Mouse (Mus musculus): Measurements from ENCODE around the gene Phf21b. TPM values are rescaled to one million over a fixed set of nuclear protein-coding genes. Genes with fewer than 3 reads are reported as not detected.
A peak's percentile ranks its signal among the peaks of the same experiment; 100 is the strongest.

Phf21b gene
- total RNA-seq (2012; rRNA removed) = 2.2 TPM in 2 replicates
- 1.3 and 3.0 TPM in 2 replicates for total RNA-seq (2014; rRNA removed)
- polyA plus RNA-seq (2012; ENCODE audit: insufficient read length, low read depth) = 5.3 TPM in 2 replicates

DNA sequence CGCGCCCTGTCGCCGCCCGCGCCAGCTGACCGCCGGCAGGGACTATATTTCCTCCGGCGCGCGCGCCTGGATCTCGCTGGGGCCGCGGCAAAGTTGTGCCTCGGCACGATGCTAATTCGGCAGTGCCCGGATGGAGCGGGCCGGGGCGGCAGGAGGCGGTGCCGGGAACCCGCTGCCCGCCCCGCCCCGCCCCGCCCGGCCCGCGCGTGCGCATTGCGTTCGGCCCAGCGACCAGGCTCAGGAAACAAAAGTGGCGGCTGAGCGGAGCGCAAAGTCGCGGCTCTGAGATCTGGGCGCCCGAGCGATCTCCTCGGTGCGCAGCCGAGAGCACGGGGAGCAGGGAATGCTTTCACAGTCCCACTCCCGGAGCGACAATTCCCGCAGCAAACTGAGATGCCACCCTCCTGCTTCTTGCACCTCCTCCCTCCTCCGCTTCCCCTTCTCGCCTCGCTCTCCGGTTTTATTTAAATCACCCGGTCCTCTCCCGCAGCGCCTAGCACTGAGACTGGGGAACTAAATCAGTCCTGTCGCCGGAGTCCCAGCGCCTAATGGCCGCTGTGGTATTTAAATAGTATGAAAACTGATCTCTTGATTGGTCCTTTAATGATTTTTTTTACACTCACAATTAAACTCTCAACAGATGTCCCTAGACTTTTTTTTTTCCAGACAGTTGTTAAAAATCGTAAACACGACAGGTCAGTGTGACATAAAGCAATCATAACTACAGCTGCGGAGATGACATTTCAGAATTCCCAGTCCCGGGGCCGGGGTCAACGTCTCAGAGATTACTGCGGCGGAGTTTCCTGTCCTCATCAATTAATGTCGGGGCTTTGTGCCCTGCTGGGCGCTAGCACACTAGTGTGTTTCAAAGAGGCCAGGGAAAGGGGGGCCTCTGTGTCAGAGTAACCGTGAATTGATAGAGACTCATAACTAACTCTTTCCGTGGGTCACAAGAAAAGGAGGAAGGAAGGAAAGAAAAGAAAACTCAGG is at the start of gene Phf21b:
Gene Phf21b, minus strand, starts transcription at position 44 of the 990 bp plus-strand sequence.
- H3K9me3 ChIP-seq (replicated peaks; ENCODE audit: low read length) = peaks cover 3% of the 10 kb centered on the region
- peak within 1 kb of the TSS; percentile 67 for H3K9ac ChIP-seq (ENCODE audit: insufficient read depth, low read depth)
- dilution Hi-C loops (cut with MboI; ENCODE audit: extremely low pct_ligation_motif_present, extremely low pct_unique_long_range_greater_than_20kb, low sequenced_read_pairs) (no loop called here), in situ Hi-C loops (cut with MboI; ENCODE audit: low pct_ligation_motif_present, low pct_unique_long_range_greater_than_20kb, low sequenced_read_pairs) (no loop called here)
- peak within 1 kb of the TSS; percentile 54; the same call in 1 of the 2 replicates for H3K27ac ChIP-seq (ENCODE audit: insufficient read depth, low read depth)
- peaks cover 4 to 24% of the 10 kb centered on the region in 2 experiments; a peak in 3 of 4 replicates for H3K4me1 ChIP-seq (ENCODE audit: control insufficient read depth in 1 of 2, insufficient read depth in 2 of 2)
- peak within 1 kb of the TSS; percentile 66 to 80 (median 70) for H3K4me3 ChIP-seq (replicated peaks in 1 of 3; ENCODE audit: low read depth in 2 of 3, low read length in 2 of 3, poor library complexity in 1 of 3)
- H3K79me2 ChIP-seq (replicated peaks; ENCODE audit: control insufficient read depth, extremely low read depth, insufficient read depth, poor library complexity, severe bottlenecking) = no peaks in the 10 kb centered on the region
- H3K36me3 ChIP-seq (replicated peaks in 1 of 2; ENCODE audit: control insufficient read depth in 1 of 2, insufficient read depth in 1 of 2, low read length in 1 of 2) = peaks cover 0 to 9% of the 10 kb centered on the region in 2 experiments
- peak within 1 kb of the TSS; percentile 94 for H3K4me2 ChIP-seq (ENCODE audit: insufficient read depth, low read depth, poor library complexity, severe bottlenecking)
- peaks cover 18% of the 10 kb centered on the region for H3K27me3 ChIP-seq (replicated peaks)
- TF ChIP-seq TBP (conservative IDR thresholded peaks at IDR 0.05; ENCODE audit: low read depth, low read length) (0 out of 2 replicates have a peak, but pooled peaks have one; percentile 41), POLR2A (IDR thresholded peaks at IDR 0.05; ENCODE audit: low read depth, low read length) (peak; percentile 83), ELF1 (IDR thresholded peaks at IDR 0.05; ENCODE audit: low read depth, low read length) (peak; percentile 46), MYC (IDR thresholded peaks at IDR 0.05; ENCODE audit: low read depth, low read length) (0 out of 2 replicates have a peak, but pooled peaks have one; percentile 16), MAX (IDR thresholded peaks at IDR 0.05; ENCODE audit: low read length) (no peak), NELFE (IDR thresholded peaks at IDR 0.05; ENCODE audit: low read depth, low read length) (peak; percentile 67), IRF4 (IDR thresholded peaks at IDR 0.05; ENCODE audit: low read depth, low read length) (peak; percentile 17; the same call in 1 of the 2 replicates), TCF12 (IDR thresholded peaks at IDR 0.05; ENCODE audit: low read depth, low read length) (peak; percentile 75; the same call in 1 of the 2 replicates), E2F4 (IDR thresholded peaks at IDR 0.05; ENCODE audit: insufficient replicate concordance, low read depth, low read length) (no peak), KAT2A (IDR thresholded peaks at IDR 0.05; ENCODE audit: insufficient replicate concordance, low read length) (peak; percentile 76; the same call in 1 of the 2 replicates), USF2 (conservative IDR thresholded peaks at IDR 0.05; ENCODE audit: low read depth, low read length) (no peak), SIN3A (IDR thresholded peaks at IDR 0.05; ENCODE audit: low read length) (peak; percentile 35; the same call in 1 of the 2 replicates), NRF1 (IDR thresholded peaks at IDR 0.05; ENCODE audit: low read depth, low read length) (peak; percentile 88), USF1 (IDR thresholded peaks at IDR 0.05; ENCODE audit: low read depth, low read length) (no peak)
- peak; percentile 76 for DNase-seq (ENCODE audit: extremely low read depth)

DNA sequence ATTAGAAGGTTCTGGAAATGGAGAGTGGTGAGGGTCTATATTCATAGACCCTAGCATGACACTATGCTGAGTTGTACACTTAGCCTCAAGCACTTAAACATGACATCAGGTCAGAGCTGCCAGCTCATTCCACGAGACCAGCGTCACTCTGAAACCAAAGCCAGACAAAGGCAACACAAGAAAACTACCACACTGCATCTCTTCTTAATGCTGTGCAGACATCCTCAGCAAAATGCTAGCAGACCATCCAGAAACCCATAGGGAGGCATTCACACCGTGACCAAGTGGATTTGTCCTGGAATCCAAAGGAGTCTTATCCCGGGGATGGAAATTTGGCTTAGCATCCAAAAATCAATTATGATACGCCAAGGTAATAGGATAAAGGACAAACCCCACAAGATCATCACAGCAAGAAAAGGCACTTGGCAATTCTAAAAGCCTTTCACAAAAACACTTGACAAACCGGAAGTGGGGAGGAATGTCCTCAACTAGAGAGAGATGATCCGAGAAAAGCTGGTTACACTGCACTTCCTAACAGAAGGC is 48.1 kb upstream of the Phf21b start:
- no peaks in the 10 kb centered on the region for H3K79me2 ChIP-seq (replicated peaks; ENCODE audit: control insufficient read depth, extremely low read depth, insufficient read depth, poor library complexity, severe bottlenecking)
- DNase-seq (ENCODE audit: extremely low read depth) = no peak
- H3K9me3 ChIP-seq (replicated peaks; ENCODE audit: low read length) = no peaks in the 10 kb centered on the region
- no peak overlapping the region for H3K9ac ChIP-seq (ENCODE audit: insufficient read depth, low read depth)
- no peaks in the 10 kb centered on the region for H3K27me3 ChIP-seq (replicated peaks)
- H3K27ac ChIP-seq (ENCODE audit: insufficient read depth, low read depth) = no peak overlapping the region
- no peaks in the 10 kb centered on the region for H3K4me1 ChIP-seq (ENCODE audit: control insufficient read depth in 1 of 2, insufficient read depth in 2 of 2)
- dilution Hi-C loops (cut with MboI; ENCODE audit: extremely low pct_ligation_motif_present, extremely low pct_unique_long_range_greater_than_20kb, low sequenced_read_pairs) = no loop called here
- in situ Hi-C loops (cut with MboI; ENCODE audit: low pct_ligation_motif_present, low pct_unique_long_range_greater_than_20kb, low sequenced_read_pairs) = no loop called here
- H3K4me2 ChIP-seq (ENCODE audit: insufficient read depth, low read depth, poor library complexity, severe bottlenecking) = no peak overlapping the region
- TF ChIP-seq SMC3 (IDR thresholded peaks at IDR 0.05; ENCODE audit: low read depth, low read length) (no peak), NRF1 (IDR thresholded peaks at IDR 0.05; ENCODE audit: low read depth, low read length) (no peak), TBP (conservative IDR thresholded peaks at IDR 0.05; ENCODE audit: low read depth, low read length) (no peak), HCFC1 (IDR thresholded peaks at IDR 0.05; ENCODE audit: low read depth, low read length) (no peak), EP300 (IDR thresholded peaks at IDR 0.05; ENCODE audit: low read length) (no peak), MYC (IDR thresholded peaks at IDR 0.05; ENCODE audit: low read depth, low read length) (no peak), MXI1 (IDR thresholded peaks at IDR 0.05; ENCODE audit: low read depth, low read length) (no peak), MEF2A (IDR thresholded peaks at IDR 0.05; ENCODE audit: borderline replicate concordance, low read depth, low read length) (no peak), POLR2AphosphoS2 (IDR thresholded peaks at IDR 0.05; ENCODE audit: low read depth, low read length) (no peak), KAT2A (IDR thresholded peaks at IDR 0.05; ENCODE audit: insufficient replicate concordance, low read length) (no peak), NELFE (IDR thresholded peaks at IDR 0.05; ENCODE audit: low read depth, low read length) (no peak), UBTF (IDR thresholded peaks at IDR 0.05; ENCODE audit: low read depth, low read length) (no peak), JUN (IDR thresholded peaks at IDR 0.05; ENCODE audit: insufficient read depth, low read depth, low read length) (no peak), MAZ (IDR thresholded peaks at IDR 0.05; ENCODE audit: low read depth, low read length) (no peak)
- H3K4me3 ChIP-seq (replicated peaks in 1 of 3; ENCODE audit: low read depth in 2 of 3, low read length in 2 of 3, poor library complexity in 1 of 3) = no peak overlapping the region
- no peaks in the 10 kb centered on the region for H3K36me3 ChIP-seq (replicated peaks in 1 of 2; ENCODE audit: control insufficient read depth in 1 of 2, insufficient read depth in 1 of 2, low read length in 1 of 2)
